Mouse (Mus musculus): ENCODE data around the gene Exoc7. TPM values are rescaled to one million over a fixed set of nuclear protein-coding genes. Genes with fewer than 3 reads are reported as not detected.

Gene Exoc7
- total and polyA plus RNA-seq, 2 experiments from 2014 or later, result 37.6 to 48.7 TPM

DNA sequence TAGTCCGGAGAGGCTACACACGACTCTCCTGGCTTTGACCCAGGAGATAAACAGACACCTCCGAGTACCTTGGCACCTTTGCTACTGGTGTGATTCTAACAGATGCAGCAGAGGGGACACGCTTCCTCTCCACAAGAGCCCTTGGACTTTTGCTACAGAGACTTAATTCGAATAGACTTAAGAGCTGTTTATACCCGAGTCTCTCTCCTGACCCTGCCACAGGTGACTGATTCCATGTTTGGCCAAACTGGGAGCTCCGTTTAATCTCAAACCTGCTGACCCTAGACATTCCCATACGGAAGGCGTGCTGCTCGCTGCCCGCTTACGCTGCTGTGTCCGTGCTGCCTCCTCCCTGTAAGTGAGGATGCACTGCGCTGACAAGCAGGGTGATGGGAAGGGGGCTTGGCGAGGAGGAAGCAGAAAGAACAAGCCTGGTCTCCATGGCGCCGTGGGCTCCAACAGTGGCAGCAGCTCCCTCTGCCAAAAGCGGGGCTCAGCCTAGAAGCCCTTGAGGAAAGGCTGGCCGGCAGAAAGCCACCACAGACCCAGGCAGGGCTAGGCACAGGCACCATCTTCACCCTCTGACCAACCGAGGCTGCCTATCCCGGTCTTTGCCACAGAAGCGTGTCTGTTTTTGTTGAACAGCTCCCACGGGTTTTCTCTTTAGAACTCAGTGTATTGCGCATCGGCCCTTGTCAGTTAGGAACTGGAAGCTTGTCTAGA lies 35.2 kb upstream of the Exoc7 start:
- TF ChIP-seq CTCF (IDR thresholded peaks at IDR 0.05; ENCODE audit: low read depth) (no peak), EP300 (IDR thresholded peaks at IDR 0.05; ENCODE audit: low read depth) (no peak)
- H3K9ac ChIP-seq (replicated peaks; ENCODE audit: low read depth, low read length), result no peak overlapping the region

DNA sequence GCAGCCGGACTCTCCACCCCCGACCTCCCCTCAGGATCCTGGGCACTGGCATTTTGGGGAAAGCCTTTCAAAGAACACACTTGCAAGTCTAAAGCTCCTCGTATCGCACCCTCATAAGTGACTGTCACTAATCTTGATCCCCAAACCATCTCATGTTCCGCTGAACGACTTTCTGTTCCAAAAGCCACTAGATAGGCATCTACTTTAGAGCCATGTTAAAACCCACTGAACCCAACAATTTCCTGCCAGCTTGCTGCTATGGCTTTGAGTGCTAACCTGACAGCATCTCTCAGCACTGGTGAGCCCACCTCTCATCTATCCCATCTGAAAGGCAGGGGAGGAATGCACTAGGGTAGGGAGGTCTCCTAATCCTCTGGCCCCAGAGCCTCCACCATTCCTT lies 30.5 kb upstream of the Exoc7 start:
- H3K9ac ChIP-seq (replicated peaks; ENCODE audit: low read depth, low read length), result no peak overlapping the region
- H3K27me3 ChIP-seq (ENCODE audit: control insufficient read depth, insufficient read depth, low read length), result peaks cover 30% of the 10 kb centered on the region
- TF ChIP-seq EP300 (IDR thresholded peaks at IDR 0.05; ENCODE audit: low read depth) (no peak), CTCF (IDR thresholded peaks at IDR 0.05; ENCODE audit: low read depth) (no peak)
- no peak overlapping the region for H3K4me3 ChIP-seq (ENCODE audit: low read depth, low read length)
- H3K27ac ChIP-seq (ENCODE audit: low read depth), result no peak overlapping the region
- 0 out of 2 replicates have a peak, but pooled peaks cover 3% of the 10 kb centered on the region for H3K4me1 ChIP-seq (ENCODE audit: control insufficient read depth, insufficient read depth)
- no peak for DNase-seq (ENCODE audit: low spot score)
- H3K9me3 ChIP-seq (replicated peaks; ENCODE audit: control insufficient read depth, low read length), result no peaks in the 10 kb centered on the region
- no peaks in the 10 kb centered on the region for H3K36me3 ChIP-seq (replicated peaks; ENCODE audit: control insufficient read depth, insufficient read depth, low read length)
- H3K4me2 ChIP-seq (ENCODE audit: low read depth, low read length), result no peak overlapping the region
- no peak for ATAC-seq (ENCODE audit: insufficient read depth, low read depth)
- 81% methylated on average over 6 of the region's 6 CpGs for WGBS

More for the DNA sequence above, 35.2 kb upstream of the Exoc7 start:
- 60% methylated on average over 25 of the region's 25 CpGs for WGBS
- H3K36me3 ChIP-seq (replicated peaks; ENCODE audit: control insufficient read depth, insufficient read depth, low read length), result no peaks in the 10 kb centered on the region
- no peak overlapping the region for H3K4me2 ChIP-seq (ENCODE audit: low read depth, low read length)
- no peaks in the 10 kb centered on the region for H3K27me3 ChIP-seq (ENCODE audit: control insufficient read depth, insufficient read depth, low read length)
- DNase-seq (ENCODE audit: low spot score), result no peak
- no peaks in the 10 kb centered on the region for H3K4me1 ChIP-seq (ENCODE audit: control insufficient read depth, insufficient read depth)
- H3K27ac ChIP-seq (ENCODE audit: low read depth), result no peak overlapping the region
- H3K4me3 ChIP-seq (ENCODE audit: low read depth, low read length), result no peak overlapping the region
- no peak for ATAC-seq (ENCODE audit: insufficient read depth, low read depth)
- no peaks in the 10 kb centered on the region for H3K9me3 ChIP-seq (replicated peaks; ENCODE audit: control insufficient read depth, low read length)

DNA sequence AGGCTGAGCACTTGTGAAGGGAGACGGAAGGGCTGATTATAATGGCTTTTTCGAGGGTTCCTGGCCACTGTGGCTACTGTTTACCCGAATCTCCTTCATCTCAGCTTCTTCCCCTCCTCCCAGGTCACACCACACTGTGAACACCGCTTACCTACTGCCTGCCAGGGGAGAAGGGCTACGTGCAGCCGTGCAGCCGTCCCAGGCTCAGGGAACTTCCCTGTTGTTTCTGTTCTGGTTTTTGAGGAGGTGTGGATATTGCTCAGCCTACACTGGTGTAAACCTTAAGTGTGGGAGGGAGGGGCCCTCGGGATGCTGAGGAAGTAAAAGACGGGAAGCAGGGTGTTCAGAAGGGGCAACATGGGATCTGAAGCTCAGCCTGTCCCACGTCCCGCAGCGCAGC lies 30.0 kb upstream of the Exoc7 start:
- 50% methylated on average over 11 of the region's 12 CpGs for WGBS
- no peak overlapping the region for H3K9ac ChIP-seq (replicated peaks; ENCODE audit: low read depth, low read length)
- DNase-seq (ENCODE audit: low spot score) (no peak), ATAC-seq (ENCODE audit: insufficient read depth, low read depth) (no peak)
- no peak overlapping the region for H3K4me2 ChIP-seq (ENCODE audit: low read depth, low read length)
- no peak for TF ChIP-seq EP300 (IDR thresholded peaks at IDR 0.05; ENCODE audit: low read depth)
- no peak for TF ChIP-seq CTCF (IDR thresholded peaks at IDR 0.05; ENCODE audit: low read depth)
- no peak overlapping the region for H3K27ac ChIP-seq (ENCODE audit: low read depth)
- no peaks in the 10 kb centered on the region for H3K36me3 ChIP-seq (replicated peaks; ENCODE audit: control insufficient read depth, insufficient read depth, low read length)
- no peaks in the 10 kb centered on the region for H3K9me3 ChIP-seq (replicated peaks; ENCODE audit: control insufficient read depth, low read length)
- H3K27me3 ChIP-seq (ENCODE audit: control insufficient read depth, insufficient read depth, low read length), result peaks cover 30% of the 10 kb centered on the region
- H3K4me1 ChIP-seq (ENCODE audit: control insufficient read depth, insufficient read depth), result 0 out of 2 replicates have a peak, but pooled peaks cover 3% of the 10 kb centered on the region
- no peak overlapping the region for H3K4me3 ChIP-seq (ENCODE audit: low read depth, low read length)

GRCm38 (mm10) chr11:116336393-116336792 lies 29.4 kb upstream of the Exoc7 start:
- Histone ChIP-seq H3K36me3 (replicated peaks; ENCODE audit: control insufficient read depth, insufficient read depth, low read length) (no peaks in the 10 kb centered on the region), H3K27ac (ENCODE audit: low read depth) (no peak overlapping the region), H3K4me3 (ENCODE audit: low read depth, low read length) (no peak overlapping the region), H3K27me3 (ENCODE audit: control insufficient read depth, insufficient read depth, low read length) (peaks cover 30% of the 10 kb centered on the region), H3K9ac (replicated peaks; ENCODE audit: low read depth, low read length) (no peak overlapping the region), H3K4me2 (ENCODE audit: low read depth, low read length) (no peak overlapping the region), H3K4me1 (ENCODE audit: control insufficient read depth, insufficient read depth) (0 out of 2 replicates have a peak, but pooled peaks cover 3% of the 10 kb centered on the region), H3K9me3 (replicated peaks; ENCODE audit: control insufficient read depth, low read length) (no peaks in the 10 kb centered on the region)
- no peak for TF ChIP-seq CTCF (IDR thresholded peaks at IDR 0.05; ENCODE audit: low read depth)
- TF ChIP-seq EP300 (IDR thresholded peaks at IDR 0.05; ENCODE audit: low read depth), result no peak
- DNase-seq (ENCODE audit: low spot score) (no peak), ATAC-seq (ENCODE audit: insufficient read depth, low read depth) (no peak)
- 91% methylated on average over 4 of the region's 4 CpGs for WGBS

DNA sequence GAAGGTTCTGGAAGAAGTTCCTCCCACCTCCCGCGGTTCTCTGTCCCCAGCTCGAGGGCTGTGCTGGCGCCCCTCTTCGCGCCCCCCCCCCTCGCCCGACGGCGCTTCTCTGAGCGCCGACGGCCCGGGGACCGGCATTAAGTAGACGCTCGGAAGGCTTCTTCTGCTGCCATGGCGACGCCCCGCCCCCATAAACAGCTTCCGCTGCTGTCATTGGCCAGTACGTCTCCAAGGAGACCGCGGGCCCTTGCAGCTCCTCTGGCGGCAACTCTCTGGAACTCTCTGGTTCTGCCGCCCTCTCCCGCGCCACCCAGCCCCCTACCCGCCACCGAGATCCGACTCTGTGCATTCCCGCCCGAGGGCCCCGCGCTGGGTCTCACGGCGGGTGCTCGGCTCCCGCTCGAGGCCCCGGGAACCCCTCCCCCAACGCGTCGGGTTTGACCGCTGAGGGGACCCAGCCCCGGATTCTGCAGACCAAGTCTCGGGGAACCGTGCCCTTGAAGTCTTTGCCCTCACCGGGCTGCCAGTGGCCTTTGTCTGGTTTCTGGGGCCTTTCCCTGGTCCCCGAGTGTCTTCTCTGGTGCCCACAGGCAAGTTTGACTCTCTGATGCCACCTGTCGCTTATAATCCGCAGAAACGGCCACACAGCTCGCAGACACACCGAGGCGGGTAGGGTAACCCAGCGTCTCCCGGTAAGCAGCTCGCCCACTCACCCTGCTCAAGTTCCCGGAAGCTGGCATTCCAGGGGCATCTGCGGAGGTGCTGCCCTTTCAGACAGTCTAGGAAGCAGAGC lies 28.4 kb upstream of the Exoc7 start, which contains the start of gene Foxj1:
Gene Foxj1 (minus strand): TSS at position 156 of the 793 bp plus-strand sequence.
- ATAC-seq (ENCODE audit: insufficient read depth, low read depth), result peak; percentile 95
- 0 out of 2 replicates have a peak, but pooled peaks cover 3% of the 10 kb centered on the region for H3K4me1 ChIP-seq (ENCODE audit: control insufficient read depth, insufficient read depth)
- no peaks in the 10 kb centered on the region for H3K36me3 ChIP-seq (replicated peaks; ENCODE audit: control insufficient read depth, insufficient read depth, low read length)
- peak within 1 kb of the TSS; percentile 62 for H3K4me3 ChIP-seq (ENCODE audit: low read depth, low read length)
- H3K9ac ChIP-seq (replicated peaks; ENCODE audit: low read depth, low read length), result peak within 1 kb of the TSS; percentile 52
- under 1% methylated on average over 60 of the region's 61 CpGs for WGBS
- peaks cover 30% of the 10 kb centered on the region for H3K27me3 ChIP-seq (ENCODE audit: control insufficient read depth, insufficient read depth, low read length)
- no peaks in the 10 kb centered on the region for H3K9me3 ChIP-seq (replicated peaks; ENCODE audit: control insufficient read depth, low read length)
- peak within 1 kb of the TSS; percentile 97 for H3K4me2 ChIP-seq (ENCODE audit: low read depth, low read length)
- peak; percentile 88 for DNase-seq (ENCODE audit: low spot score)
- H3K27ac ChIP-seq (ENCODE audit: low read depth), result no peak within 1 kb of the TSS
- TF ChIP-seq CTCF (IDR thresholded peaks at IDR 0.05; ENCODE audit: low read depth) (peak; percentile 48), EP300 (IDR thresholded peaks at IDR 0.05; ENCODE audit: low read depth) (no peak)

Data from heart, postnatal 0 days (tissue).